Mouse (Mus musculus): ENCODE measurements around the gene Pygo2.

GRCm38 (mm10) chr3:89419571-89419970 is 10.4 kb upstream of the Pygo2 start:
- TF ChIP-seq CTCF (IDR thresholded peaks at IDR 0.05; ENCODE audit: extremely low read depth, insufficient read depth, insufficient read length, insufficient replicate concordance) (no peak), POLR2A (IDR thresholded peaks at IDR 0.05; ENCODE audit: low read depth, low read length) (no peak)
